Mouse (Mus musculus): ENCODE results near the gene Herc2. TPM values are rescaled to one million over a fixed set of nuclear protein-coding genes. Genes with fewer than 3 reads are reported as not detected.

Herc2 gene
- polyA plus RNA-seq, 1 experiment from 2014 or later: 30.1 TPM

- ATAC-seq (replicated peaks; ENCODE audit: low FRiP score): no peak
Measured at GRCm38 (mm10) chr7:56236617-56237016, 186.6 kb downstream of the Herc2 start.

GRCm38 (mm10) chr7:56239543-56239942 lies 189.5 kb downstream of the Herc2 start, which contains the start of gene Oca2:
Oca2 (plus strand) TSS chr7:56239760.
- Histone ChIP-seq H3K36me3 (ENCODE audit: control insufficient read depth, insufficient read depth, low read length) (no peaks in the 10 kb centered on the region), H3K27me3 (ENCODE audit: control insufficient read depth, insufficient read depth, low read length) (no peaks in the 10 kb centered on the region), H3K9me3 (ENCODE audit: control insufficient read depth, low read length) (no peaks in the 10 kb centered on the region), H3K4me3 (ENCODE audit: low read depth, low read length) (no peak within 1 kb of the TSS), H3K9ac (ENCODE audit: low read length) (no peak within 1 kb of the TSS), H3K4me2 (ENCODE audit: low read depth, low read length, severe bottlenecking) (no peak within 1 kb of the TSS), H3K27ac (ENCODE audit: low read depth, low read length) (no peak within 1 kb of the TSS), H3K4me1 (replicated peaks; ENCODE audit: control insufficient read depth, insufficient read depth, low read length) (no peaks in the 10 kb centered on the region)
- WGBS: 38% methylated on average over 3 of the region's 3 CpGs
- no peak for ATAC-seq (replicated peaks; ENCODE audit: low FRiP score)
- no peak for DNase-seq (ENCODE audit: low spot score)

More at GRCm38 (mm10) chr7:56236617-56237016, 186.6 kb downstream of the Herc2 start:
- H3K9me3 ChIP-seq (ENCODE audit: control insufficient read depth, low read length): no peaks in the 10 kb centered on the region
- H3K4me1 ChIP-seq (replicated peaks; ENCODE audit: control insufficient read depth, insufficient read depth, low read length): no peaks in the 10 kb centered on the region
- H3K27ac ChIP-seq (ENCODE audit: low read depth, low read length): no peak overlapping the region
- H3K36me3 ChIP-seq (ENCODE audit: control insufficient read depth, insufficient read depth, low read length): no peaks in the 10 kb centered on the region; the same call in 1 of the 2 replicates
- no peak overlapping the region for H3K4me2 ChIP-seq (ENCODE audit: low read depth, low read length, severe bottlenecking)
- no peaks in the 10 kb centered on the region for H3K27me3 ChIP-seq (ENCODE audit: control insufficient read depth, insufficient read depth, low read length)
- 63% methylated on average over 3 of the region's 3 CpGs for WGBS
- no peak overlapping the region for H3K9ac ChIP-seq (ENCODE audit: low read length)
- H3K4me3 ChIP-seq (ENCODE audit: low read depth, low read length): no peak overlapping the region
- DNase-seq (ENCODE audit: low spot score): no peak

GRCm38 (mm10) chr7:56254568-56254967 lies 204.6 kb downstream of the Herc2 start:
- no peak for ATAC-seq (replicated peaks; ENCODE audit: low FRiP score)
- 87% methylated on average over 10 of the region's 10 CpGs for WGBS
- H3K9me3 ChIP-seq (ENCODE audit: control insufficient read depth, low read length): no peaks in the 10 kb centered on the region
- no peak for DNase-seq (ENCODE audit: low spot score)
- H3K36me3 ChIP-seq (ENCODE audit: control insufficient read depth, insufficient read depth, low read length): no peaks in the 10 kb centered on the region
- no peak overlapping the region for H3K4me3 ChIP-seq (ENCODE audit: low read depth, low read length)
- no peak overlapping the region for H3K9ac ChIP-seq (ENCODE audit: low read length)
- H3K4me1 ChIP-seq (replicated peaks; ENCODE audit: control insufficient read depth, insufficient read depth, low read length): no peaks in the 10 kb centered on the region
- no peaks in the 10 kb centered on the region for H3K27me3 ChIP-seq (ENCODE audit: control insufficient read depth, insufficient read depth, low read length)
- H3K4me2 ChIP-seq (ENCODE audit: low read depth, low read length, severe bottlenecking): no peak overlapping the region
- no peak overlapping the region for H3K27ac ChIP-seq (ENCODE audit: low read depth, low read length)

DNA sequence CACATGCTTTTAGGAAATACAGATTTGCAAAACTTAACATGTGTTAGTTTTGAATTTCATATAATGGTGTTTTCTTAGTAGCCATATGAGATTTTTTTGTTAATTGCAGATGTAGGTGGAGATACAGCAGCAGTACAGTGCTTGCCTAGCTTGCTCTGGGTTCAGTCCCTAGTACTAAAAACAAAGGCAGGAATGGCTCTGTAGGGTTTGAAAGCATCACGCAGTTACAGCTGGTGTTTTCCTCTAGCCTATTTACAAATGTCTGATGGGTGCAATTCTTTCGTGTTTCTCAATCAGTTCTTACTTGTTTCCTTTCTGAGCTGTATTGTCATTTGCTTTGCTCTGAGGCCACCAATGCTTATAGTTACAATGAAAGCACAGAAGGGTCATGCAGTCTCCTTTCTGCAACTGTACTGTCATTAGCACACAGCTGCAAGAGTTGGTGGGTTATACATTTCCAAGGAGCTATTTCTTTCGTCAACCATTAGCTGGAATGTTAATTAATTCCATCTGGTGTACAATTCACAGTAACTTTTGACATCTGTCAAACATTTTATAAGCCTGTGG lies 208.0 kb downstream of the Herc2 start:
- H3K4me1 ChIP-seq (replicated peaks; ENCODE audit: control insufficient read depth, insufficient read depth, low read length): no peaks in the 10 kb centered on the region
- WGBS: 70% methylated on average over 3 of the region's 3 CpGs
- no peak for DNase-seq (ENCODE audit: low spot score)
- H3K27me3 ChIP-seq (ENCODE audit: control insufficient read depth, insufficient read depth, low read length): no peaks in the 10 kb centered on the region
- no peak overlapping the region for H3K27ac ChIP-seq (ENCODE audit: low read depth, low read length)
- no peaks in the 10 kb centered on the region for H3K36me3 ChIP-seq (ENCODE audit: control insufficient read depth, insufficient read depth, low read length)
- H3K9me3 ChIP-seq (ENCODE audit: control insufficient read depth, low read length): no peaks in the 10 kb centered on the region
- no peak overlapping the region for H3K4me2 ChIP-seq (ENCODE audit: low read depth, low read length, severe bottlenecking)
- H3K4me3 ChIP-seq (ENCODE audit: low read depth, low read length): no peak overlapping the region
- no peak for ATAC-seq (replicated peaks; ENCODE audit: low FRiP score)
- no peak overlapping the region for H3K9ac ChIP-seq (ENCODE audit: low read length)

GRCm38 (mm10) chr7:56277506-56277905 lies 227.5 kb downstream of the Herc2 start:
- 83% methylated on average over 2 of the region's 2 CpGs for WGBS
- Histone ChIP-seq H3K4me2 (ENCODE audit: low read depth, low read length, severe bottlenecking) (no peak overlapping the region), H3K4me3 (ENCODE audit: low read depth, low read length) (no peak overlapping the region), H3K9ac (ENCODE audit: low read length) (no peak overlapping the region), H3K4me1 (replicated peaks; ENCODE audit: control insufficient read depth, insufficient read depth, low read length) (no peaks in the 10 kb centered on the region), H3K27ac (ENCODE audit: low read depth, low read length) (no peak overlapping the region), H3K9me3 (ENCODE audit: control insufficient read depth, low read length) (no peaks in the 10 kb centered on the region), H3K36me3 (ENCODE audit: control insufficient read depth, insufficient read depth, low read length) (no peaks in the 10 kb centered on the region), H3K27me3 (ENCODE audit: control insufficient read depth, insufficient read depth, low read length) (no peaks in the 10 kb centered on the region)
- no peak for ATAC-seq (replicated peaks; ENCODE audit: low FRiP score)
- no peak for DNase-seq (ENCODE audit: low spot score)

Other genes with a start within 250 kb of the Herc2 start
- gene Cyfip1, start 208.5 kb upstream of the Herc2 start, polyA plus RNA-seq (2014; fragmentation: Nextera tagmentation; extraction: Ambion mirVana): 81.4 and 88.7 TPM in 2 replicates
- gene Nipa2, start 87.7 kb upstream of the Herc2 start, polyA plus RNA-seq (2014; fragmentation: Nextera tagmentation; extraction: Ambion mirVana): 49.9 and 51.5 TPM in 2 replicates
- 7.3 and 9.6 TPM in 2 replicates for gene Nipa1, start 30.2 kb upstream of the Herc2 start, polyA plus RNA-seq (2014; fragmentation: Nextera tagmentation; extraction: Ambion mirVana)
- 0.11 and 0.19 TPM in 2 replicates for gene Oca2, start 189.6 kb downstream of the Herc2 start, polyA plus RNA-seq (2014; fragmentation: Nextera tagmentation; extraction: Ambion mirVana)

All from forebrain, embryonic 11.5 days (tissue).